Mouse (Mus musculus) heart, postnatal 0 days (tissue): ENCODE data around the gene Nodal. TPM values are rescaled to one million over a fixed set of nuclear protein-coding genes. Genes with fewer than 3 reads are reported as not detected.

Experiments used
- ATAC-seq: fragments of 200-750 bp; cut with Nextera tagmentation; 2 replicates; pipeline ENCODE4 v1.8.0; 2017; ENCODE audit warnings: low read depth, moderate number of reproducible peaks, moderate library complexity; ENCODE audit not compliant: insufficient read depth
- DNase-seq: peaks from one replicate; pipeline ENCODE4 v3.0.0-alpha.2; 2016; ENCODE audit warnings: low spot score
- H3K27ac ChIP-seq: fragments of 300-500 bp; sonication (generic); 2 replicates; pipeline ENCODE4 v1.5.1; 2014; ENCODE audit warnings: low read depth, mild to moderate bottlenecking
- H3K27me3 ChIP-seq: fragments of 300-500 bp; sonication (generic); 2 replicates; pipeline ENCODE4 v1.6.1; 2014; ENCODE audit warnings: low read length, mixed read lengths; ENCODE audit not compliant: control insufficient read depth, insufficient read depth
- H3K36me3 ChIP-seq: fragments of 300-500 bp; sonication (generic); replicated peaks from 2 replicates; pipeline ENCODE4 v1.6.1; 2014; ENCODE audit warnings: low read length, mixed read lengths; ENCODE audit not compliant: control insufficient read depth, insufficient read depth
- H3K4me1 ChIP-seq: fragments of 300-500 bp; sonication (generic); 2 replicates; pipeline ENCODE4 v1.6.1; 2014; ENCODE audit warnings: antibody characterized with exemption; ENCODE audit not compliant: control insufficient read depth, insufficient read depth
- H3K4me2 ChIP-seq: fragments of 300-500 bp; sonication (generic); 2 replicates; pipeline ENCODE4 v1.6.1; 2014; ENCODE audit warnings: low read depth, mild to moderate bottlenecking, low read length, moderate library complexity
- H3K4me3 ChIP-seq: fragments of 300-500 bp; sonication (generic); 2 replicates; pipeline ENCODE4 v1.5.1; 2014; ENCODE audit warnings: low read depth, low read length
- H3K9ac ChIP-seq: fragments of 300-500 bp; sonication (generic); replicated peaks from 2 replicates; pipeline ENCODE4 v1.6.1; 2014; ENCODE audit warnings: low read depth, low read length, mixed read lengths
- H3K9me3 ChIP-seq: fragments of 300-500 bp; sonication (generic); replicated peaks from 2 replicates; pipeline ENCODE4 v1.6.1; 2016; ENCODE audit warnings: low read length; ENCODE audit not compliant: control insufficient read depth
- CTCF ChIP-seq: IDR thresholded peaks from 2 replicates; pipeline ENCODE4 v1.5.1; 2016; ENCODE audit warnings: antibody characterized with exemption, control low read depth, low read depth
- EP300 ChIP-seq: IDR thresholded peaks from 2 replicates; pipeline ENCODE4 v1.6.1; 2016; ENCODE audit warnings: antibody characterized with exemption, low read depth
- WGBS: fragments of 180-500 bp; shearing (Covaris S2); extraction: QIAGEN DNeasy Blood & Tissue Kit; methylation state at CpG from one replicate; pipeline ENCODE4 v1.1.7; 2014; 5-methylcytosine and 5-hydroxymethylcytosine counted together
- polyA plus RNA-seq: library from polyadenylated mRNA; unstranded; fragments of >200 nt; fragmentation: Nextera tagmentation; extraction: Ambion mirVana; gene quantifications from 2 replicates; pipeline ENCODE4 v1.2.1, GENCODE M21; 2015
- total RNA-seq: library from RNA; depleted of rRNA; stranded (reverse); fragments of >200 nt; gene quantifications from 2 replicates; pipeline ENCODE4 v1.2.3, GENCODE M21; 2014; ENCODE audit warnings: low replicate concordance

The Nodal gene
- total and polyA plus RNA-seq, 2 experiments from 2014 or later = 0.45 TPM; not detected in 1

DNA sequence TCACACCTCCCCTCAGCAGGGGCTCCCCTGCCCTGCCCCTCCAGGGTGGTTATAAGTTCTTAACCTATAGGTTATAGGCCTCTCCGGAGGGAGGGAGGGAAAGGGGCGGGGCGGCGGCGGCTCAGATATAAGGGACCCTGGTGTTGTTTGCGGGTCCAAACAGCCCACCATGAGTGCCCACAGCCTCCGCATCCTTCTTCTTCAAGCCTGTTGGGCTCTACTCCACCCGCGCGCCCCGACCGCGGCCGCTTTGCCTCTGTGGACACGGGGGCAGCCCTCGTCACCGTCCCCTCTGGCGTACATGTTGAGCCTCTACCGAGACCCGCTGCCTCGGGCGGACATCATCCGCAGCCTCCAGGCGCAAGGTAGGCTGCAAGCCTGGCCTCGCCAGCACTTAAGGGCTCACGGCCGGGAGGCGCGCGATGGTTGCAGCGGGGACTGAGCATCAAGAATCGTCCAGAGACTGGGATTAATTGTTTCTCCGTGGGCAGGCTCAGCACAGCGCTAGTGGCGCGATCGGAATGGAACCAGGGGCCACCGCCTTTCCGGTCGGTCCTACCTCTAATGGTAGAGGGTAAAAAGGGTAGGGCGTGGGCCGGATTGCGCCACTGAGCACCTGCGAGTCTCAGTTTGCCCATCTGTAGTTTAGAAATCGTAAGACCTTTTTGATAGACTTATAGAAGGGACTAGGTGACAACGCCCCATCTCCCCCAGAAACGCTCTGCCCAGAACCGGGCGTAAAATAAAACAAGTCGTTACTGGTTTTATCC, 544 bp downstream of the Nodal start:
- TF ChIP-seq CTCF (no peak), EP300 (no peak)
- 2% methylated on average over 49 of the region's 50 CpGs for WGBS
- Histone ChIP-seq H3K36me3 (no peaks in the 10 kb centered on the region), H3K27ac (no peak overlapping the region), H3K9me3 (no peaks in the 10 kb centered on the region), H3K4me3 (peak overlapping the region; percentile 40), H3K27me3 (peaks cover 74% of the 10 kb centered on the region), H3K9ac (0 out of 2 replicates have a peak overlapping the region, but pooled peaks have one; percentile 1), H3K4me1 (peaks cover 9% of the 10 kb centered on the region), H3K4me2 (peak overlapping the region; percentile 58)
- DNase-seq = no peak
- no peak for ATAC-seq

DNA sequence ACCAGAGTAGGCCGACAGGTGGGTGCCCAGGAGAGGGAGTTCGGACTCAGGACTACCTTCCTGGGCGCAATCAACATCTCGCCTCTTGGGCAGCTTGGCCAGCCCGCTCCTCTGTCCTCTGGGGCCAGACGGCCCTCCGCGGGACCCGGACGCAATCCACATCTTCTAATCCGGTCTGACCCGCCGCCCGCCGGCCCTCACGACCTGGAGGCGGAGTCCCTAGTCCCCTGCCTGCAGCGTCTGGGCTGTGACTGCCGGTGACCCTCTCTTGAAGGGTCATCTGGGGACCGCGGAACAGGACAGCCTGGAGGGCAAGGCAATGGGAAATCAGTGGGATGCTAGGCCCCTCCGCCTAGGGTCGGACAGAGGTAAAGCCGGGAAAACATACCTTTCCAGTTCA, 1.4 kb downstream of the Nodal start:
- peak overlapping the region; percentile 58 for H3K4me2 ChIP-seq
- TF ChIP-seq CTCF = no peak
- no peak for TF ChIP-seq EP300
- DNase-seq = no peak
- H3K9ac ChIP-seq = no peak overlapping the region
- peaks cover 9% of the 10 kb centered on the region for H3K4me1 ChIP-seq
- H3K4me3 ChIP-seq = no peak overlapping the region
- peaks cover 71% of the 10 kb centered on the region for H3K27me3 ChIP-seq
- H3K9me3 ChIP-seq = no peaks in the 10 kb centered on the region
- ATAC-seq = peak; percentile 34; the same call in 1 of the 2 replicates
- 10% methylated on average over 24 of the region's 24 CpGs for WGBS
- no peak overlapping the region for H3K27ac ChIP-seq
- H3K36me3 ChIP-seq = no peaks in the 10 kb centered on the region

DNA sequence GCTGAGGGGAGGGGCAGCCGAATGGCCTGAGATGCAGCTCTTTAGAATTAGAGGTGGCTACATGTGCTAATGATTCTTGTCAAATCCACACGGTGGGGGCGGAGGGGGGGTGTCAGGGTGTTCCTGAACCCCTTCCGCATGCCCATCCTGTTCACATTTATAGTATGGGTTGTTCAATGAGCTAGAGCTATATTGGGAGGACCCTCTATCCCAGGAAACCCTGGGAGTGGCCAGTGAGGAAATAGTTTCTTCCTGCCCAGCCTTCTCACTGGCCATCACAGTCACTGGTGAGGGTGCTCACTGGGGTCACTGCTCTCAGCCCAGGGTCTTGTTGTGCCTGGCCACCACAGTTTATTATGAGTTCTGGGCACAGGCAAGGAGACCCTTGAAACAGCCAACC, 2.2 kb downstream of the Nodal start:
- Histone ChIP-seq H3K27ac (peak overlapping the region; percentile 5; the same call in 1 of the 2 replicates), H3K36me3 (no peaks in the 10 kb centered on the region), H3K9me3 (no peaks in the 10 kb centered on the region), H3K9ac (no peak overlapping the region), H3K4me1 (peaks cover 17% of the 10 kb centered on the region), H3K27me3 (peaks cover 68% of the 10 kb centered on the region), H3K4me2 (no peak overlapping the region), H3K4me3 (no peak overlapping the region)
- TF ChIP-seq CTCF (no peak), EP300 (no peak)
- ATAC-seq (no peak), DNase-seq (no peak)
- WGBS = 49% methylated on average over 4 of the region's 4 CpGs

DNA sequence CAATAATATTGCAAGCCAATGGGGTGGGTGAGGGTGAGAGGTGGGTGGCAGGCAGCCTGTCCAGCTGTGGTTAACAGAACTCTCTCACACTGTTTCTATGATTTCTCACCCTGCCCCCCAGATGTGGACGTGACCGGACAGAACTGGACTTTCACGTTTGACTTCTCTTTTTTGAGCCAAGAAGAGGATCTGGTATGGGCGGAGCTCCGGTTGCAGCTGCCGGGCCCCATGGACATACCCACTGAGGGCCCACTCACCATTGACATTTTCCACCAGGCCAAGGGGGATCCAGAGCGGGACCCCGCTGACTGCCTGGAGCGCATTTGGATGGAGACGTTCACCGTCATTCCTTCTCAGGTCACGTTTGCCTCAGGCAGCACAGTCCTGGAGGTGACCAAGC, 5.1 kb downstream of the Nodal start:
- ATAC-seq (no peak), DNase-seq (no peak)
- no peak for TF ChIP-seq EP300
- TF ChIP-seq CTCF = no peak
- Histone ChIP-seq H3K27me3 (peaks cover 43% of the 10 kb centered on the region), H3K27ac (no peak overlapping the region), H3K9ac (no peak overlapping the region), H3K36me3 (no peaks in the 10 kb centered on the region), H3K4me3 (no peak overlapping the region), H3K4me1 (peaks cover 40% of the 10 kb centered on the region), H3K9me3 (no peaks in the 10 kb centered on the region), H3K4me2 (no peak overlapping the region)
- 81% methylated on average over 12 of the region's 12 CpGs for WGBS

DNA sequence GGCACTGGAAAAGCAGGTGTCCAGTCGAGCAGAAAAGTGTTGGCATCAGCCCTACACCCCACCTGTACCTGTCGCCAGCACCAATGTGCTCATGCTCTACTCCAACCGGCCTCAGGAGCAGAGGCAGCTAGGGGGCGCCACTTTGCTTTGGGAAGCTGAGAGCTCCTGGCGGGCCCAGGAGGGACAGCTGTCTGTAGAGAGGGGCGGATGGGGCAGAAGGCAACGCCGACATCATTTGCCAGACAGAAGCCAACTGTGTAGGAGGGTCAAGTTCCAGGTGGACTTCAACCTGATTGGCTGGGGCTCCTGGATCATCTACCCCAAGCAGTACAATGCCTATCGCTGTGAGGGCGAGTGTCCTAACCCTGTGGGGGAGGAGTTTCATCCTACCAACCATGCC, 5.5 kb downstream of the Nodal start:
- Histone ChIP-seq H3K4me3 (no peak overlapping the region), H3K9me3 (no peaks in the 10 kb centered on the region), H3K4me2 (no peak overlapping the region), H3K9ac (no peak overlapping the region), H3K27ac (no peak overlapping the region), H3K36me3 (no peaks in the 10 kb centered on the region), H3K27me3 (peaks cover 39% of the 10 kb centered on the region), H3K4me1 (peaks cover 36% of the 10 kb centered on the region)
- TF ChIP-seq CTCF = peak; percentile 38
- TF ChIP-seq EP300 = no peak
- ATAC-seq (no peak), DNase-seq (no peak)
- 65% methylated on average over 10 of the region's 10 CpGs for WGBS
